Mouse (Mus musculus) heart, adult 18-20 months (tissue): ENCODE measurements around the gene Ptn. TPM values are rescaled to one million over a fixed set of nuclear protein-coding genes. Genes with fewer than 3 reads are reported as not detected.
A peak's percentile ranks its signal among the peaks of the same experiment; 100 is the strongest.

Experiments used
- DNase-seq, 2 experiments: peaks; one replicate each; pipeline ENCODE4 v3.0.0; 2021 to 2022; ENCODE audit warnings: mixed read lengths in 1 of 2
- long read RNA-seq, 2 experiments: library from polyadenylated mRNA; stranded (forward); transcript quantifications; one replicate each; pipeline ENCODE4 v2.0.0; 2021
- total RNA-seq, 2 experiments: library from RNA; stranded (reverse); gene quantifications; 2 replicates each; pipeline ENCODE4 v1.2.3; 2021

The Ptn gene
- 1 to 10 TPM; 1.8 to 3.0 TPM for total RNA-seq
- long read RNA-seq, experiment 1, partial matches to known transcripts: 0 of 1 reads
- long read RNA-seq, experiment 1, other reads (novel, unspliced or antisense): 0 of 1 reads
- long read RNA-seq, experiment 2, partial matches to known transcripts: 0 of 1 reads
- long read RNA-seq, experiment 2, other reads (novel, unspliced or antisense): 0 of 1 reads

- peak; percentile 11 to 33 for DNase-seq
Observed at GRCm38 (mm10) chr6:36809747-36810285, at the start of gene Ptn. TSS of gene Ptn (minus strand) at chr6:36810220.

GRCm38 (mm10) chr6:36858258-36859041 lies 48.4 kb upstream of the Ptn start:
- no peak for DNase-seq

- no peak for DNase-seq
Observed at GRCm38 (mm10) chr6:36857627-36858257, 47.7 kb upstream of the Ptn start.

- DNase-seq: peak in 1 of 2 experiments; percentile 4
Observed at GRCm38 (mm10) chr6:36850422-36851129, 40.6 kb upstream of the Ptn start.

- peak; percentile 43 to 49 for DNase-seq
Observed at GRCm38 (mm10) chr6:36845288-36845687, 35.3 kb upstream of the Ptn start.

- DNase-seq: peak; percentile 24 to 28
Observed at GRCm38 (mm10) chr6:36844258-36844657, 34.2 kb upstream of the Ptn start.

GRCm38 (mm10) chr6:36843031-36843488 lies 33.0 kb upstream of the Ptn start:
- DNase-seq: no peak

GRCm38 (mm10) chr6:36842101-36842922 lies 32.3 kb upstream of the Ptn start:
- no peak for DNase-seq

GRCm38 (mm10) chr6:36841701-36842100 lies 31.7 kb upstream of the Ptn start:
- DNase-seq: no peak

GRCm38 (mm10) chr6:36841174-36841573 lies 31.2 kb upstream of the Ptn start:
- DNase-seq: no peak

GRCm38 (mm10) chr6:36838747-36839146 lies 28.7 kb upstream of the Ptn start:
- DNase-seq: no peak

GRCm38 (mm10) chr6:36835351-36835750 lies 25.3 kb upstream of the Ptn start:
- DNase-seq: no peak

GRCm38 (mm10) chr6:36834695-36835265 lies 24.8 kb upstream of the Ptn start:
- no peak for DNase-seq

- DNase-seq: no peak
Observed at GRCm38 (mm10) chr6:36832681-36833080, 22.7 kb upstream of the Ptn start.

GRCm38 (mm10) chr6:36832207-36832606 lies 22.2 kb upstream of the Ptn start:
- DNase-seq: no peak

- no peak for DNase-seq
Observed at GRCm38 (mm10) chr6:36830371-36830925, 20.4 kb upstream of the Ptn start.

- no peak for DNase-seq
Observed at GRCm38 (mm10) chr6:36819784-36820050, 9.7 kb upstream of the Ptn start.

GRCm38 (mm10) chr6:36819019-36819783 lies 9.2 kb upstream of the Ptn start:
- peak; percentile 50 to 74 for DNase-seq

- no peak for DNase-seq
Observed at GRCm38 (mm10) chr6:36818281-36819018, 8.4 kb upstream of the Ptn start.
